ENCODE assay signal across 8 mouse cellular contexts in genomic region chr17:48280943-48281738, GRCm38 (mm10). TPM values are rescaled to one million over a fixed set of nuclear protein-coding genes. Genes with fewer than 3 reads are reported as not detected.
A peak's percentile ranks its signal among the peaks of the same experiment; 100 is the strongest.
DNase-seq lines count a peak whose midpoint lies in the region; ATAC-seq lines count a peak whose summit lies in the region.

No protein-coding gene starts in this region.

- peak overlapping the region; percentile 49 for H3K4me2 ChIP-seq in kidney, embryonic 16.5 days (replicated peaks; ENCODE audit: low read depth, low read length)
- peak overlapping the region; percentile 48 for H3K4me2 ChIP-seq in embryonic facial prominence, embryonic 15.5 days (replicated peaks)
- H3K4me2 ChIP-seq in limb, embryonic 11.5 days (ENCODE audit: low read depth, severe bottlenecking): peak overlapping the region; percentile 26; the same call in 1 of the 2 replicates

- peak overlapping the region; percentile 17 for H3K9ac ChIP-seq in kidney, embryonic 16.5 days (replicated peaks; ENCODE audit: low read length)
- H3K9ac ChIP-seq in embryonic facial prominence, embryonic 15.5 days: no peak overlapping the region
- H3K9ac ChIP-seq in limb, embryonic 11.5 days (ENCODE audit: low read length): peak overlapping the region; percentile 50

- no peaks in the 10 kb centered on the region for H3K9me3 ChIP-seq in kidney, embryonic 16.5 days (ENCODE audit: low read length)
- H3K9me3 ChIP-seq in embryonic facial prominence, embryonic 15.5 days (replicated peaks): no peaks in the 10 kb centered on the region
- H3K9me3 ChIP-seq in limb, embryonic 11.5 days (ENCODE audit: control insufficient read depth, low read length): no peaks in the 10 kb centered on the region

- intact Hi-C loops in left cerebral cortex, postnatal 25 days (cut with DNase I): no loop called here

- H3K36me3 ChIP-seq in kidney, embryonic 16.5 days (ENCODE audit: insufficient read depth, low read length): no peaks in the 10 kb centered on the region
- H3K36me3 ChIP-seq in embryonic facial prominence, embryonic 15.5 days: no peaks in the 10 kb centered on the region
- H3K36me3 ChIP-seq in limb, embryonic 11.5 days (ENCODE audit: control insufficient read depth, insufficient read depth, low read length): no peaks in the 10 kb centered on the region

- H3K27ac ChIP-seq in kidney, embryonic 16.5 days (ENCODE audit: low read length): peak overlapping the region; percentile 48; the same call in 1 of the 2 replicates
- 0 out of 2 replicates have a peak overlapping the region, but pooled peaks have one; percentile 3 for H3K27ac ChIP-seq in embryonic facial prominence, embryonic 15.5 days (replicated peaks)
- H3K27ac ChIP-seq in limb, embryonic 11.5 days (replicated peaks; ENCODE audit: low read depth, low read length): 0 out of 2 replicates have a peak overlapping the region, but pooled peaks have one; percentile 22

- H3K27me3 ChIP-seq in kidney, embryonic 16.5 days (ENCODE audit: insufficient read depth, low read length): no peaks in the 10 kb centered on the region
- H3K27me3 ChIP-seq in embryonic facial prominence, embryonic 15.5 days: no peaks in the 10 kb centered on the region
- H3K27me3 ChIP-seq in limb, embryonic 11.5 days (ENCODE audit: control insufficient read depth, insufficient read depth, low read length): no peaks in the 10 kb centered on the region

- 36% methylated on average over 18 of the region's 18 CpGs for WGBS in kidney, embryonic 16.5 days
- WGBS in embryonic facial prominence, embryonic 15.5 days: 21% methylated on average over 18 of the region's 18 CpGs
- 42% methylated on average over 18 of the region's 18 CpGs for WGBS in limb, embryonic 11.5 days

- ATAC-seq in kidney, embryonic 16.5 days (ENCODE audit: low FRiP score, low TSS enrichment): peak; percentile 69; the same call in 1 of the 2 replicates
- ATAC-seq in embryonic facial prominence, embryonic 15.5 days (ENCODE audit: insufficient number of reproducible peaks, low FRiP score, low TSS enrichment, low read depth): peak; percentile 51
- 0 out of 2 replicates have a peak, but pooled peaks have one; percentile 31 for ATAC-seq in limb, embryonic 11.5 days (ENCODE audit: insufficient number of reproducible peaks, low FRiP score, low TSS enrichment, low read depth)

- peaks cover 8% of the 10 kb centered on the region; the same call in 1 of the 2 replicates for H3K4me1 ChIP-seq in kidney, embryonic 16.5 days (ENCODE audit: insufficient read depth, low read length)
- H3K4me1 ChIP-seq in embryonic facial prominence, embryonic 15.5 days: peaks cover 8% of the 10 kb centered on the region; the same call in 1 of the 2 replicates
- no peaks in the 10 kb centered on the region; the same call in 1 of the 2 replicates for H3K4me1 ChIP-seq in limb, embryonic 11.5 days (ENCODE audit: control insufficient read depth, insufficient read depth, low read length)

- no peak for DNase-seq in kidney, postnatal 14 days
- peak; percentile 52 for DNase-seq in limb, embryonic 11.5 days (ENCODE audit: low spot score)
- DNase-seq in neural tube, embryonic 10.5 days (ENCODE audit: extremely low spot score, low spot score): peak; percentile 45
- DNase-seq in B cell, adult 2 months: no peak
- DNase-seq in left cerebral cortex, postnatal 25 days (ENCODE audit: low spot score in 2 of 2): no peak
- DNase-seq in gastrocnemius, adult 8-10 months (ENCODE audit: low spot score in 2 of 2): no peak

- H3K4me3 ChIP-seq in kidney, embryonic 16.5 days (ENCODE audit: low read length): peak overlapping the region; percentile 33
- H3K4me3 ChIP-seq in embryonic facial prominence, embryonic 15.5 days (replicated peaks): peak overlapping the region; percentile 35
- no peak overlapping the region; the same call in 1 of the 2 replicates for H3K4me3 ChIP-seq in limb, embryonic 11.5 days (ENCODE audit: low read depth, low read length)

RNA-seq across cellular contexts. Expression of gene Treml4, which starts 17.0 kb away (rescaled TPM):
- 0.41 and 0.46 TPM in 2 replicates for polyA plus RNA-seq in kidney, embryonic 16.5 days (2015; fragmentation: Nextera tagmentation; extraction: Ambion mirVana)
- polyA plus RNA-seq in embryonic facial prominence, embryonic 15.5 days (2015; fragmentation: Nextera tagmentation; extraction: Ambion mirVana): 0.15 and 0.42 TPM in 2 replicates
- polyA plus RNA-seq in limb, embryonic 11.5 days (2014; fragmentation: Nextera tagmentation; extraction: Ambion mirVana): 0.16 and 0.31 TPM in 2 replicates
- not detected for total RNA-seq in left cerebral cortex, postnatal 25 days (2021)
- not detected for total RNA-seq in gastrocnemius, adult 8-10 months (2022)

RNA-seq across cellular contexts. Expression of gene Treml2, which starts 18.2 kb away (rescaled TPM):
- polyA plus RNA-seq in kidney, embryonic 16.5 days (2015; fragmentation: Nextera tagmentation; extraction: Ambion mirVana): 0.09 and 0.32 TPM in 2 replicates
- 0.05 and 0.13 TPM in 2 replicates for polyA plus RNA-seq in embryonic facial prominence, embryonic 15.5 days (2015; fragmentation: Nextera tagmentation; extraction: Ambion mirVana)
- 0.04 and 0.13 TPM in 2 replicates for polyA plus RNA-seq in limb, embryonic 11.5 days (2014; fragmentation: Nextera tagmentation; extraction: Ambion mirVana)
- under 1 TPM; 0.18 to 0.57 TPM for total RNA-seq in left cerebral cortex, postnatal 25 days (2021)
- total RNA-seq in gastrocnemius, adult 8-10 months (2022): under 1 TPM in 2 of 4 experiments, not detected in 2; 0.15 to 0.40 TPM

RNA-seq across cellular contexts. Expression of gene Trem3, which starts 33.6 kb away (rescaled TPM):
- polyA plus RNA-seq in kidney, embryonic 16.5 days (2015; fragmentation: Nextera tagmentation; extraction: Ambion mirVana): 0.21 TPM in 1 of 2 replicates, not detected in the other
- not detected in 2 replicates for polyA plus RNA-seq in embryonic facial prominence, embryonic 15.5 days (2015; fragmentation: Nextera tagmentation; extraction: Ambion mirVana)
- not detected in 2 replicates for polyA plus RNA-seq in limb, embryonic 11.5 days (2014; fragmentation: Nextera tagmentation; extraction: Ambion mirVana)
- total RNA-seq in left cerebral cortex, postnatal 25 days (2021): under 1 TPM; 0.34 to 0.37 TPM
- not detected for total RNA-seq in gastrocnemius, adult 8-10 months (2022)

RNA-seq across cellular contexts. Expression of gene B430306N03Rik, which starts 34.8 kb away (rescaled TPM):
- polyA plus RNA-seq in kidney, embryonic 16.5 days (2015; fragmentation: Nextera tagmentation; extraction: Ambion mirVana): 0.17 and 0.25 TPM in 2 replicates
- polyA plus RNA-seq in embryonic facial prominence, embryonic 15.5 days (2015; fragmentation: Nextera tagmentation; extraction: Ambion mirVana): 0.24 and 0.27 TPM in 2 replicates
- 0.09 and 0.18 TPM in 2 replicates for polyA plus RNA-seq in limb, embryonic 11.5 days (2014; fragmentation: Nextera tagmentation; extraction: Ambion mirVana)
- total RNA-seq in left cerebral cortex, postnatal 25 days (2021): under 1 TPM; 0.07 to 0.11 TPM
- total RNA-seq in gastrocnemius, adult 8-10 months (2022): not detected

RNA-seq across cellular contexts. Expression of gene Trem1, which starts 48.6 kb away (rescaled TPM):
- polyA plus RNA-seq in kidney, embryonic 16.5 days (2015; fragmentation: Nextera tagmentation; extraction: Ambion mirVana): 0.14 TPM in 1 of 2 replicates, not detected in the other
- polyA plus RNA-seq in embryonic facial prominence, embryonic 15.5 days (2015; fragmentation: Nextera tagmentation; extraction: Ambion mirVana): 0.11 TPM in 1 of 2 replicates, not detected in the other
- 0.13 TPM in 1 of 2 replicates, not detected in the other for polyA plus RNA-seq in limb, embryonic 11.5 days (2014; fragmentation: Nextera tagmentation; extraction: Ambion mirVana)
- total RNA-seq in left cerebral cortex, postnatal 25 days (2021): not detected
- not detected for total RNA-seq in gastrocnemius, adult 8-10 months (2022)

Comparison
In these comparisons a context has a peak if more than half of its experiments do, and no peak if none do; other contexts are left out.
1. DNase-seq: peak in limb, embryonic 11.5 days (single experiment) and neural tube, embryonic 10.5 days (single experiment); none in kidney, postnatal 14 days (single experiment), B cell, adult 2 months (0 of 2), left cerebral cortex, postnatal 25 days (0 of 2) and gastrocnemius, adult 8-10 months (0 of 2).
2. Peak in every context shown above with its lines, with median percentiles within 50 percentile points of each other: ATAC-seq, H3K27ac ChIP-seq and H3K4me2 ChIP-seq.